Mouse (Mus musculus) midbrain, embryonic 12.5 days (tissue): ENCODE results near the gene Sp110. TPM values are rescaled to one million over a fixed set of nuclear protein-coding genes. Genes with fewer than 3 reads are reported as not detected.
"Not testable (repeated sequence)": the region's sequence is repeated elsewhere in the genome, so short reads cannot be mapped to it uniquely, and the experiment has no call there.

Source experiments
- ATAC-seq: fragments of 200-750 bp; cut with Nextera tagmentation; 2 replicates; pipeline ENCODE4 v1.8.0; 2017; ENCODE audit warnings: low read depth, moderate TSS enrichment, moderate library complexity; ENCODE audit not compliant: low FRiP score
- H3K27ac ChIP-seq: fragments of 300-500 bp; sonication (generic); replicated peaks from 2 replicates; pipeline ENCODE4 v1.5.1; 2016; ENCODE audit warnings: mild to moderate bottlenecking
- H3K27me3 ChIP-seq: fragments of 300-500 bp; sonication (generic); 2 replicates; pipeline ENCODE4 v1.6.1; 2016; ENCODE audit warnings: mild to moderate bottlenecking
- H3K36me3 ChIP-seq: fragments of 300-500 bp; sonication (generic); 2 replicates; pipeline ENCODE4 v1.6.1; 2016
- H3K4me1 ChIP-seq: fragments of 300-500 bp; sonication (generic); 2 replicates; pipeline ENCODE4 v1.6.1; 2016
- H3K4me2 ChIP-seq: fragments of 300-500 bp; sonication (generic); replicated peaks from 2 replicates; pipeline ENCODE4 v1.6.1; 2016; ENCODE audit warnings: mild to moderate bottlenecking, moderate library complexity
- H3K4me3 ChIP-seq: fragments of 300-500 bp; sonication (generic); 2 replicates; pipeline ENCODE4 v1.5.1; 2016; ENCODE audit warnings: mild to moderate bottlenecking
- H3K9ac ChIP-seq: fragments of 300-500 bp; sonication (generic); replicated peaks from 2 replicates; pipeline ENCODE4 v1.6.1; 2016; ENCODE audit warnings: mild to moderate bottlenecking, moderate library complexity
- H3K9me3 ChIP-seq: fragments of 300-500 bp; sonication (generic); 2 replicates; pipeline ENCODE4 v1.6.1; 2016; ENCODE audit warnings: mild to moderate bottlenecking
- WGBS: fragments of 180-500 bp; shearing (Covaris S2); methylation state at CpG from one replicate; pipeline ENCODE4 v1.1.7; 2016; 5-methylcytosine and 5-hydroxymethylcytosine counted together
- polyA plus RNA-seq: library from polyadenylated mRNA; unstranded; fragments of >200 nt; fragmentation: Nextera tagmentation; extraction: Ambion mirVana; gene quantifications from 2 replicates; pipeline ENCODE4 v1.2.1, GENCODE M21; 2016

Gene Sp110
- polyA plus RNA-seq, result 0.62 and 1.4 TPM in 2 replicates

DNA sequence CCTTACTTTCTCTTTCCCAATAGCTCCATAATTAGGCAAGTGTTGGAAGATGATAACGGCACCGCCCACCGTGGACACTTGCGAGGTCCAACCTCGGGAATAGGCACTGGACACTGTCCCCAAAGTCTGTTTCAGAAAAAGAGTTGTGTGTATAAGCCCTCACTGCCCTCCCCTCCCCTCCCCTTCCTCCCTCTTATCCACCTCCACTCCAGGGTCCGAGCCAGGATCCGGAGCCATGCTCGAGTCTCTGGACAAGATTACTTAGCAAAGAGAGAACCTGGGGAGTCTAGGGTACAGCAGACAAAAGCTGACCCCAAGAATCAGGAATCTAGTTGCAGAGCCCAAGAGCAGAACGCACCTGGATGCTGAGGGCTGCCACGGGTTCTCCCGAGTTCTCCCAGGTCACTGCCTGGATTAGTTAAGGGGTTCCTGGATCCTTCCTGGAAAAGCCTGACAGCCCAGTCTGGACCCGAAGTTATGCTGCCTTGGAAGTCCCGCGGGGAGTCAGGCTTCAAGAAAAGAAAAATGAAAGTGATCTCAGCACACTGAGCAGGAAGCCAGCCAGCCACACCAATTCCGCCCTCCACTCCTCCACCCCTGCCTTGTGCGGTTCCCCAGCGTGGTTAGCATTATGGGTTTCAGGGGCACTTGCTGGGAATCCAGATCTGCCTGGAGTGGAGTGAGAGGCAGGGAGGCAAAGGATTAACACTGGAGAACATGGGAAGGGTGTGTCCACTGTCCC is at the start of gene Sp110:
TSS of gene Sp110 (minus strand) at position 547 of the 742 bp plus-strand sequence.
- not testable (repeated sequence) for ATAC-seq, H3K36me3 ChIP-seq, H3K4me2 ChIP-seq, H3K27ac ChIP-seq, H3K27me3 ChIP-seq, H3K9me3 ChIP-seq, H3K4me3 ChIP-seq, H3K9ac ChIP-seq, H3K4me1 ChIP-seq
- 79% methylated on average over 17 of the region's 17 CpGs for WGBS

DNA sequence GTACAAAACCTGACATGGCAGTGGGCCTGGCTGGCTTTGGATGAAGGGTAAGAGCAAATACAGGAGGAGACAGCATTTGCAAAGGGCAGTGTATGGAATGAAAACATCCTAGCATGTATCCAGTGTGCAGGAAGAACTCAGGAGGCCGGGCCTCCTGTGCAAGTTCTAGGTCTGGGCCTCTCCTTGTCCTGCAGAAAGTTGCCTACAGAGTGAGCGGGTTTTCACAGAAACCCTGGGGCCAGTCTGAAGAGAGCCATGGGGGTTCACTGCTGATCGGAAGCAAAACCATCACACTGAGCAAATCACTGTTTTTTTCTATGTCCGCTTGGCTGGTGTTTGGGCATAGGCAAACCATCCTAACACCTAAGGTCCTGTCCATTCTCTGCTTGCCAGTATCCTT is 39.5 kb upstream of the Sp110 start:
- ATAC-seq, H3K36me3 ChIP-seq, H3K4me3 ChIP-seq, H3K9ac ChIP-seq, H3K4me1 ChIP-seq, H3K4me2 ChIP-seq, H3K9me3 ChIP-seq, H3K27me3 ChIP-seq, H3K27ac ChIP-seq: not testable (repeated sequence)
- WGBS, result 78% methylated on average over 4 of the region's 4 CpGs

DNA sequence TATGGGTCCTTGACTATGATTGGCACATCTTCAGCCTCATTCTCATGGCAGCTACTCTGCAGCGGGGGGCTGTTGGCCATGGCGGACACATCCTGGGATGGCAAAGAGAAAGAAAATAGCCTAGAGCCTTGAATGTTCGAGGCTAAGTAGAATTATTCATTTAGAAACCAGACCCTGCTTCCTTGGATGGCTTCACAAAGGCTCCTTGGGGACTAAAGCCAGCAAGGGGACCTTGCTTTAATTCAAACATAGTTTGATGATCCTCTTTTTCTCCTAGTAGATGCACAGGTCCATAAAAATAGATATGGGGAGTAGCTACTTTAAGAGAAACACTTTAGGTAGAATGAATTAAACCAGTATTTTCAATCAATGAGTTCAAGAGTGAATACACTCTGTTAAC is 38.3 kb upstream of the Sp110 start:
- WGBS, result 60% methylated on average over 3 of the region's 3 CpGs
- not testable (repeated sequence) for H3K36me3 ChIP-seq, H3K27ac ChIP-seq, H3K4me2 ChIP-seq, H3K9ac ChIP-seq, H3K4me1 ChIP-seq, ATAC-seq, H3K27me3 ChIP-seq, H3K4me3 ChIP-seq, H3K9me3 ChIP-seq

DNA sequence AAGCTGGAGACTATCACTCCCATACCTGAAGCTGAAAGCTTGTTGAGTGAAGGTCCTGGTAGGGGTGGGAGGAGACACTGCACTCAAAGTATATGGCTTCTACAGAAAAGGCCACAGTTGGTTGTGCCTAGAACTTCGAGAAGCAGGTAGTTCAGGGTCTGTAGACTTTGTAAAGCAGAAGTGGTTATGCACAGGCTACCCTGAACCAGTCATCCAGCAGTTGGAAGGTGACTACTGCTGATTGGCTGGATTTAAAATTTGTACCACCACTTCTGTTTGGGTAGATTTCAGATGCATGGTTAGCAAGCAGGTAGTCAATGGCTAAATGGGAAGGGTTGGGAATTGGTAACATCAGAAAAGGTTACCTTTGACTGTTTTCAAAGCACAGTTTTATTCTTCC is 20.1 kb upstream of the Sp110 start:
- H3K9ac ChIP-seq, H3K9me3 ChIP-seq, H3K27ac ChIP-seq, H3K4me3 ChIP-seq, H3K27me3 ChIP-seq, H3K36me3 ChIP-seq, H3K4me1 ChIP-seq, ATAC-seq, H3K4me2 ChIP-seq: not testable (repeated sequence)
- WGBS, result 42% methylated on average over 1 of the region's 1 CpGs

DNA sequence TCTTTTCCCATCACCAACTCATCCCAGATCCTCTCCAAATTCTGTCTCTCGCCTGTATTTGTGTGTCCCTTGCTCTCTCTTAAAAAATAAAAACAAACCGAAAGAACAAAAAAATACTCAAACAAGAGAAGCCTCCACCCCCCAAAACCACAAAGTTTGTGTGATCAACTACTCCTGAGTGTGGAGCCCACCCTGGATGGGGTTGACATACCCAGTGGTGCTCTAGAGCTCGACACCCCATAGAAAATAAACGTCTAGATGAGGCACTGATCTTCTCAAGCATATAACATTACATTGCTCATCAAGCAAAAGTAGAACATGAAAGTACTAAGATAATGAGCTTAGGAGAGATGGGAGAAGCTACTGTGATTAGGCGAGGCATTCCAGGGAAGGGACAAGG is 18.5 kb upstream of the Sp110 start:
- not testable (repeated sequence) for H3K9ac ChIP-seq, H3K27ac ChIP-seq, ATAC-seq, H3K9me3 ChIP-seq, H3K4me2 ChIP-seq, H3K27me3 ChIP-seq, H3K36me3 ChIP-seq, H3K4me3 ChIP-seq, H3K4me1 ChIP-seq
- 65% methylated on average over 4 of the region's 5 CpGs for WGBS

DNA sequence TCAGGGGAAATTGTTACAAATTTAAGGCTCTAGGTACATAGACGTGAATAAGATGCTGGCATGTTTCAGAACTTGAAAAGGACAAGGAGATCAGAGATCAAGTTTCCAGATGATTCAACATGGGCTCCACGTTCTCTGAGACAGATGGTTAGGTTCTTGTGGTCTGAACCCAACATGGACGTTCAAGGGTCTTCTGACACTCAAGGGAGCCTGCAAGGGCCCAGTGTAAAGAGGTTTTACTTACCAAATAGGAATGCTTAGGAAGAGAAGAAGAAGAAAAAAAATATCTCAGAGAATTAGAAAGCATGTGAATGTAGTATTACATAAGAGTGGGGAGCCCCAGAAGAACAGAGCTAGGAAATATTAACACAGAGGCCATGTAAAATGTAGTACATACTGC is 17.2 kb upstream of the Sp110 start:
- not testable (repeated sequence) for H3K9me3 ChIP-seq, H3K4me2 ChIP-seq, ATAC-seq, H3K4me1 ChIP-seq, H3K27me3 ChIP-seq, H3K36me3 ChIP-seq, H3K9ac ChIP-seq, H3K4me3 ChIP-seq, H3K27ac ChIP-seq
- WGBS, result 59% methylated on average over 3 of the region's 3 CpGs

DNA sequence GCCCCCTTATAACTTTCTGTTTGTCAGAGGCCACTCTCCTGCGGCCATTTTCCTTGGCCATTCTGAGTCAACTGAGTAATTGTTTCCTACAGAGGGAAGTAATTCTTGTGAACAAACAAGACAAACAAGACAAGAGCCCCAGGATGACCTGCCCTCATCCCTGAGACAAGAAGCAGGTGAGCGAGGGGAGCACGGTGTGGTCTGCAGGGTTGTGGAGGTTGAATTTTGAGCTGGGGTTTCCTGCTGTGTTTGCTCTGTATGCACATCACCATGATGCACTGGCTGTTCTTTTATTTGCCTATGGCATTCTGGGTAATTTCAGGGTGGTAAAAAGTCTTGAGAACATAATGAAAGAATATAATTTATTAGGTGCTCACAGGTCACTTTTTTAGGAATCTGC is 16.5 kb upstream of the Sp110 start:
- not testable (repeated sequence) for H3K9me3 ChIP-seq, H3K9ac ChIP-seq, H3K27ac ChIP-seq, H3K4me1 ChIP-seq, H3K27me3 ChIP-seq, ATAC-seq, H3K4me2 ChIP-seq, H3K36me3 ChIP-seq, H3K4me3 ChIP-seq
- WGBS, result 91% methylated on average over 3 of the region's 3 CpGs

DNA sequence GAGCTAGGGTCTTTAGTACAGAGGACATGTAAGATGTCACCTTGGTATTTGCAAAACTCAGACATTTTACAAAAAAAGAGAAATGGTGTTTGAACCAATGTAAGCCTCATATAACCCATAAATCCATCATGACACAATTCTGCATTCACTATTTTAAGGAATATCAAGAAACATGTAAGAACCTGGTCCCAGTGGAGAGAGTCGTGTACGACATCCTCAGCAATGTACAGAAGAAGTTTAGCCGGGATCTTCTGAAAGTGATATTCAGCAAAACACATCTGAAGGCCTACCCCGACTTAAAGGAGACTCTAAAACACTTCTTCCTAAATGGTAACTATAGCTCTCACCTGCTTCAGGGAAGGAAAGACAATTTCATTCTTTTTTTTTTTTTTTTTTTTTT is 12.0 kb upstream of the Sp110 start:
- ATAC-seq, H3K27me3 ChIP-seq, H3K27ac ChIP-seq, H3K4me1 ChIP-seq, H3K36me3 ChIP-seq, H3K9ac ChIP-seq, H3K9me3 ChIP-seq, H3K4me2 ChIP-seq, H3K4me3 ChIP-seq: not testable (repeated sequence)
- WGBS, result no CpG with 5 or more reads among the region's 4 CpGs

DNA sequence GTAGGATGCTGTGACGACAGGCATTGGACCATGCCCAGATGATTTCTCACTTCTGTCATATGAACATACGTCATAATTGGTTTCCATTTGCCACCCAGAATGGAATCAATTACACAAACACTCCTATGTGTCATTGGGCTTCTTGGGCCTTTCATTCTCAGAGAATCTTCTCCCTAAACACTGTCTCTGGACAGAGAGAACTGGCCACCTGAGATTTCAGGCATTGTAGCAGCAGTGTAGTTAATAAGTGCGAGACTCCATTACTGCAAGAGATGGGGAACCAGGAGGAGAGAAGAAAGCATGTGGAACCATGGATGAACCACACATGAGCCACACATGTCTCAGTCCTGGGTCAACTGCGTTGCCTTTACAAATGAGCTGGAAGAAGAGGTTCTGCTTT is 9.7 kb upstream of the Sp110 start:
- H3K9me3 ChIP-seq, H3K4me3 ChIP-seq, ATAC-seq, H3K27ac ChIP-seq, H3K27me3 ChIP-seq, H3K36me3 ChIP-seq, H3K4me2 ChIP-seq, H3K9ac ChIP-seq, H3K4me1 ChIP-seq: not testable (repeated sequence)
- 79% methylated on average over 3 of the region's 4 CpGs for WGBS

DNA sequence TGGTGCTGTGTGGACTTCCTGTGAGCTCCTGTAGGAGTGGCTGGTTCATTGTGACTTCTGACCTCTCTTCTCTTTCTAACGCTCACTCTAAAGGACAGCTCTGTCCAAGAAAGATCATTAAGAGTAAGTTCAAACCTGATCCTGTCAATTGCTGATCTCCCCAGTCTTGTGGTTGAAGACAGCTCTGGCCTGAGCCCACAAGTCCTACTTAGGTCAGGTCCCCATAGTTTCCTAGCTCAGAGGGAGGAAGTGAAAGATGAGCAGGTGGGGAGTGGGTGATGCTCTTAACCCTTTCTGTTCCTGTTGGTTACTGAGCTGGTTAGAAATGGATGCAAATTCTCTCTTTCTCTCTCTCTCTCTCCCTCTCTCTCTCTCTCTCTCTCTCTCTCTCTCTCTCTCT is 5.7 kb upstream of the Sp110 start:
- WGBS, result 83% methylated on average over 1 of the region's 1 CpGs
- not testable (repeated sequence) for H3K9ac ChIP-seq, H3K4me1 ChIP-seq, H3K27ac ChIP-seq, H3K4me2 ChIP-seq, H3K9me3 ChIP-seq, H3K4me3 ChIP-seq, ATAC-seq, H3K36me3 ChIP-seq, H3K27me3 ChIP-seq

DNA sequence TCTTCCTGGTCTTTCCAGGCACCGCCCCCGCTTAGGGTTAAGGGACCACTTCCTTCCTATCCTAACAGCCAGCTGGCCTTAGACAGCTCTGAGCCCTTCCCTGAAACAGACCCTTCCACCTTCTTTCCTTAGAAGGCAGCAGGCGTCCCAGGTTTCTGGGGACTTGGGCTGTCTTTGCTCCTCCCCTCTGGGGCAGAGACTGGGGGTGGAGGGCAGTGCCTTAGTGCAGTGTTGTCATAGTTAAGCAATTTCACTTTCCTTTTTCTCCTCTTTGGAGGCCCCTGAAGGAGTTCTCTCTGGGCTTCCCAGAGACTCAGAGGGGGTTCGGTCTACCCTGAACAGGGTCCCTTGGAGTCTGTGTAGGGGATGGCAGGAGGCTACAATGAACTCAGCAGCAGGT is 2.2 kb upstream of the Sp110 start:
- not testable (repeated sequence) for ATAC-seq, H3K9me3 ChIP-seq, H3K4me1 ChIP-seq, H3K27me3 ChIP-seq, H3K4me2 ChIP-seq, H3K4me3 ChIP-seq, H3K27ac ChIP-seq, H3K36me3 ChIP-seq, H3K9ac ChIP-seq
- 64% methylated on average over 4 of the region's 4 CpGs for WGBS

DNA sequence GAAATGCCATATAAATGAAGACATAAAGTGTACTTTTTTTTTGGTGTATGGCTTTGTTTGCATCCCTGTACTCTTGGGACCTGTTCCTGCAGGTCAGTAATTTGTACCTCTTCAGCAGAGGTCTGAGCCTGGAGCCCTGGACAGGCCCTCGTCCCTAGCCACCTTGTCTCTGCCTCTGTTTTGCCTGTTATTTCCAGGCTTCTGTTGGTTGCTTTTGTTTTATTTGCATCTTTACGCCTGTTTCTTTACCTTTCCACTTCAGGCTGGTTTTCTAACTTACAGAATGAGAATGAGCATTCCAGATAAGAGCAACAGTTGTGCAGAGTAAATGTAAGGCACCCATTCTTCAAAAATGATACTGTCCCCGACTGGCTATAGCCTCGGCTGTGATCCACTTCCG is 1.5 kb upstream of the Sp110 start, which contains the start of gene Sp140:
TSS of gene Sp140 (plus strand) at position 301 of the 400 bp plus-strand sequence.
- H3K4me1 ChIP-seq, H3K9me3 ChIP-seq, H3K27me3 ChIP-seq, ATAC-seq, H3K4me2 ChIP-seq, H3K27ac ChIP-seq, H3K4me3 ChIP-seq, H3K9ac ChIP-seq, H3K36me3 ChIP-seq: not testable (repeated sequence)
- 71% methylated on average over 1 of the region's 5 CpGs for WGBS

DNA sequence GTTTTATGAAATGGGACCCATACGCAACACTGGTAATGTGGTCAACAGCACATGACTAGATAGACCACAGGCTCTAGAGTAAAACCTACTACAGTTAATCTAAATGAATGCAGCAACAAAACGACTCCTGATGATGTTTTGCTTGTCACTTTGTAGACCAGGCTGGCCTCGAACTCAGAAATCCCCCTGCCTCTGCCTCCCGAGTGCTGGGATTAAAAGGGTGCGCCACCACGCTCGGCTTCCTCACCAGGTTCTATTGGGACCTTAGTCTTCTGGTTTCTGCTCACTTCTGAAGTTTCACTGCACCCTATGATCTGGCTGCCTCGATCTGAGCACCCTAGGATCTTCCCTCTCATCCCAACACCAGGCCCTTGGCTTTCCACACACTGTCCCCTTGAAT is 6.1 kb downstream of the Sp110 start:
- H3K36me3 ChIP-seq, H3K4me2 ChIP-seq, H3K27ac ChIP-seq, H3K9me3 ChIP-seq, H3K4me3 ChIP-seq, ATAC-seq, H3K4me1 ChIP-seq, H3K9ac ChIP-seq, H3K27me3 ChIP-seq: not testable (repeated sequence)
- 82% methylated on average over 8 of the region's 8 CpGs for WGBS
